Mouse (Mus musculus): ENCODE results near the gene Mapkapk5. TPM values are rescaled to one million over a fixed set of nuclear protein-coding genes. Genes with fewer than 3 reads are reported as not detected.

The Mapkapk5 gene
- total and polyA plus RNA-seq, 2 experiments: 21.7 to 39.0 TPM

- H3K9ac ChIP-seq (ENCODE audit: low read depth, low read length): no peak overlapping the region
- no peaks in the 10 kb centered on the region for H3K79me2 ChIP-seq (ENCODE audit: control insufficient read depth, insufficient read depth, low read length)
- no peak for DNase-seq (ENCODE audit: extremely low read depth, low read depth, low spot score)
- 89% methylated on average over 1 of the region's 1 CpGs for WGBS
- H3K4me3 ChIP-seq (ENCODE audit: insufficient read depth, low read depth, low read length): no peak overlapping the region
- H3K36me3 ChIP-seq (ENCODE audit: control insufficient read depth, insufficient read depth, low read length): no peaks in the 10 kb centered on the region
- no peak for TF ChIP-seq CTCF (IDR thresholded peaks at IDR 0.05; ENCODE audit: low read depth, low read length)
- TF ChIP-seq POLR2A (IDR thresholded peaks at IDR 0.05; ENCODE audit: extremely low read depth, insufficient read depth, low read length): no peak
- H3K27me3 ChIP-seq (ENCODE audit: control insufficient read depth, insufficient read depth, low read length): no peaks in the 10 kb centered on the region
- H3K4me1 ChIP-seq (ENCODE audit: control insufficient read depth, insufficient read depth, low read length): no peaks in the 10 kb centered on the region
- H3K27ac ChIP-seq (replicated peaks; ENCODE audit: insufficient read depth, low read depth, low read length): no peak overlapping the region
Observed at GRCm38 (mm10) chr5:121476040-121476439, 69.7 kb downstream of the Mapkapk5 start.

Other genes starting within 250 kb of the Mapkapk5 start
- gene Trafd1, start 160.3 kb downstream of the Mapkapk5 start, total RNA-seq (2014; rRNA removed): 49.5 and 53.7 TPM in 2 replicates
- 53.2 and 67.0 TPM in 2 replicates for gene Trafd1, start 160.3 kb downstream of the Mapkapk5 start, polyA plus RNA-seq (2012; rRNA removed)
- gene Naa25, start 148.0 kb downstream of the Mapkapk5 start, total RNA-seq (2014; rRNA removed): 8.6 and 8.9 TPM in 2 replicates
- gene Naa25, start 148.0 kb downstream of the Mapkapk5 start, polyA plus RNA-seq (2012; rRNA removed): 5.8 and 7.6 TPM in 2 replicates
- gene Tmem116, start 94.0 kb downstream of the Mapkapk5 start, total RNA-seq (2014; rRNA removed): not detected in 2 replicates
- 0.20 and 0.21 TPM in 2 replicates for gene Tmem116, start 94.0 kb downstream of the Mapkapk5 start, polyA plus RNA-seq (2012; rRNA removed)
- gene Erp29, start 93.4 kb downstream of the Mapkapk5 start, total RNA-seq (2014; rRNA removed): 21.9 and 30.0 TPM in 2 replicates
- gene Erp29, start 93.4 kb downstream of the Mapkapk5 start, polyA plus RNA-seq (2012; rRNA removed): 21.5 and 27.1 TPM in 2 replicates
- gene Adam1b, start 42.5 kb downstream of the Mapkapk5 start, total RNA-seq (2014; rRNA removed): not detected in 2 replicates
- gene Adam1b, start 42.5 kb downstream of the Mapkapk5 start, polyA plus RNA-seq (2012; rRNA removed): not detected in 2 replicates
- 2.5 and 2.8 TPM in 2 replicates for gene Adam1a, start 423 bp downstream of the Mapkapk5 start, total RNA-seq (2014; rRNA removed)
- gene Adam1a, start 423 bp downstream of the Mapkapk5 start, polyA plus RNA-seq (2012; rRNA removed): 0.85 and 1.4 TPM in 2 replicates
- gene Gm42878, start 423 bp downstream of the Mapkapk5 start, total RNA-seq (2014; rRNA removed): 0.09 TPM in 1 of 2 replicates, not detected in the other
- not detected in 2 replicates for gene Gm42878, start 423 bp downstream of the Mapkapk5 start, polyA plus RNA-seq (2012; rRNA removed)
- gene Aldh2, start 47.9 kb upstream of the Mapkapk5 start, total RNA-seq (2014; rRNA removed): 1,488 and 1,502 TPM in 2 replicates
- 3,750 and 4,351 TPM in 2 replicates for gene Aldh2, start 47.9 kb upstream of the Mapkapk5 start, polyA plus RNA-seq (2012; rRNA removed)
- gene Acad12, start 73.0 kb upstream of the Mapkapk5 start, total RNA-seq (2014; rRNA removed): 9.6 and 14.4 TPM in 2 replicates
- gene Acad12, start 73.0 kb upstream of the Mapkapk5 start, polyA plus RNA-seq (2012; rRNA removed): 9.1 and 10.1 TPM in 2 replicates
- gene Acad10, start 114.6 kb upstream of the Mapkapk5 start, total RNA-seq (2014; rRNA removed): 19.6 and 23.5 TPM in 2 replicates
- 27.5 and 27.7 TPM in 2 replicates for gene Acad10, start 114.6 kb upstream of the Mapkapk5 start, polyA plus RNA-seq (2012; rRNA removed)
- gene Brap, start 114.7 kb upstream of the Mapkapk5 start, total RNA-seq (2014; rRNA removed): 95.5 and 112 TPM in 2 replicates
- 48.1 and 48.7 TPM in 2 replicates for gene Brap, start 114.7 kb upstream of the Mapkapk5 start, polyA plus RNA-seq (2012; rRNA removed)
- 58.5 and 74.7 TPM in 2 replicates for gene Atxn2, start 165.4 kb upstream of the Mapkapk5 start, total RNA-seq (2014; rRNA removed)
- gene Atxn2, start 165.4 kb upstream of the Mapkapk5 start, polyA plus RNA-seq (2012; rRNA removed): 70.1 and 92.8 TPM in 2 replicates

All from liver, adult 2 months (tissue).